Mouse (Mus musculus) intestine, embryonic 14.5 days (tissue): ENCODE measurements at regions not wholly inside any gene's neighbourhood (a gene's known extent, or its start where the extent isn't known, plus 50 kb on each side); places are given as distances from the start of the nearest gene placed in this dataset.

ENCODE experiments used
- ATAC-seq: fragments of 200-750 bp; cut with Nextera tagmentation; replicated peaks from 2 replicates; pipeline ENCODE4 v1.8.0; 2017; ENCODE audit warnings: low read depth, moderate number of reproducible peaks, moderate TSS enrichment, moderate library complexity; ENCODE audit not compliant: low FRiP score, low TSS enrichment
- DNase-seq: peaks from one replicate; pipeline ENCODE4 v3.0.0-alpha.2; 2018; ENCODE audit warnings: low spot score
- H3K27ac ChIP-seq: fragments of 300-500 bp; sonication (generic); 2 replicates; pipeline ENCODE4 v1.5.1; 2014; ENCODE audit warnings: low read depth, mild to moderate bottlenecking, control low read depth
- H3K27me3 ChIP-seq: fragments of 300-500 bp; sonication (generic); replicated peaks from 2 replicates; pipeline ENCODE4 v1.6.1; 2014; ENCODE audit warnings: low read length, control low read depth; ENCODE audit not compliant: control insufficient read depth, insufficient read depth
- H3K36me3 ChIP-seq: fragments of 300-500 bp; sonication (generic); 2 replicates; pipeline ENCODE4 v1.6.1; 2014; ENCODE audit warnings: low read length, control low read depth; ENCODE audit not compliant: control insufficient read depth, insufficient read depth
- H3K4me1 ChIP-seq: fragments of 300-500 bp; sonication (generic); replicated peaks from 2 replicates; pipeline ENCODE4 v1.6.1; 2014; ENCODE audit warnings: low read length, control low read depth, mixed read lengths; ENCODE audit not compliant: control insufficient read depth, insufficient read depth
- H3K4me2 ChIP-seq: fragments of 300-500 bp; sonication (generic); 2 replicates; pipeline ENCODE4 v1.6.1; 2014; ENCODE audit warnings: low read length
- H3K4me3 ChIP-seq: fragments of 300-500 bp; sonication (generic); 2 replicates; pipeline ENCODE4 v1.5.1; 2014; ENCODE audit warnings: low read depth, low read length, control low read depth, mixed read lengths
- H3K9ac ChIP-seq: fragments of 300-500 bp; sonication (generic); 2 replicates; pipeline ENCODE4 v1.6.1; 2014; ENCODE audit warnings: mild to moderate bottlenecking, low read length
- H3K9me3 ChIP-seq: fragments of 300-500 bp; sonication (generic); 2 replicates; pipeline ENCODE4 v1.6.1; 2016; ENCODE audit warnings: low read length, control low read depth; ENCODE audit not compliant: control insufficient read depth
- whole genome bisulfite sequencing: fragments of 180-500 bp; shearing (Covaris S2); extraction: QIAGEN DNeasy Blood & Tissue Kit; methylation state at CpG from one replicate; pipeline ENCODE4 v1.1.7; 2014; 5-methylcytosine and 5-hydroxymethylcytosine counted together

- Histone ChIP-seq H3K9me3 (no peaks in the 10 kb centered on the region), H3K27ac (no peak overlapping the region), H3K4me2 (no peak overlapping the region), H3K27me3 (no peaks in the 10 kb centered on the region), H3K36me3 (no peaks in the 10 kb centered on the region), H3K4me3 (no peak overlapping the region), H3K9ac (no peak overlapping the region), H3K4me1 (no peaks in the 10 kb centered on the region)
- no peak for DNase-seq
- ATAC-seq: no peak
- 90% methylated on average over 1 of the region's 1 CpGs for WGBS
These were observed 105.1 kb upstream of the Erbb4 start for GRCm38 (mm10) chr1:69212896-69213500.

- ATAC-seq (no peak), DNase-seq (no peak)
- no peaks in the 10 kb centered on the region for H3K36me3 ChIP-seq
- 75% methylated on average over 2 of the region's 2 CpGs for WGBS
- no peaks in the 10 kb centered on the region for H3K27me3 ChIP-seq
- no peaks in the 10 kb centered on the region for H3K9me3 ChIP-seq
- no peak overlapping the region for H3K4me3 ChIP-seq
- no peaks in the 10 kb centered on the region for H3K4me1 ChIP-seq
- no peak overlapping the region for H3K4me2 ChIP-seq
- H3K9ac ChIP-seq: no peak overlapping the region
- no peak overlapping the region for H3K27ac ChIP-seq
These were observed 94.9 kb upstream of the Erbb4 start for GRCm38 (mm10) chr1:69202745-69203144.

- Histone ChIP-seq H3K9ac (no peak overlapping the region), H3K4me1 (no peaks in the 10 kb centered on the region), H3K27ac (no peak overlapping the region), H3K27me3 (no peaks in the 10 kb centered on the region), H3K9me3 (no peaks in the 10 kb centered on the region), H3K36me3 (no peaks in the 10 kb centered on the region), H3K4me3 (no peak overlapping the region), H3K4me2 (no peak overlapping the region)
- 55% methylated on average over 5 of the region's 5 CpGs for WGBS
- DNase-seq (no peak), ATAC-seq (no peak)
These were observed 57.3 kb upstream of the Erbb4 start for GRCm38 (mm10) chr1:69165202-69165601.
